Mouse (Mus musculus) kidney, postnatal 0 days (tissue): ENCODE results near the gene Dpm2. TPM values are rescaled to one million over a fixed set of nuclear protein-coding genes. Genes with fewer than 3 reads are reported as not detected.

Experiments
- ATAC-seq: fragments of 200-750 bp; cut with Nextera tagmentation; replicated peaks from 2 replicates; pipeline ENCODE4 v1.8.0; 2017; ENCODE audit warnings: low read depth, moderate number of reproducible peaks, moderate TSS enrichment, moderate library complexity; ENCODE audit not compliant: low FRiP score
- DNase-seq: peaks from one replicate; pipeline ENCODE4 v3.0.0-alpha.2; 2016; ENCODE audit warnings: low spot score
- H3K27ac ChIP-seq: fragments of 300-500 bp; sonication (generic); 2 replicates; pipeline ENCODE4 v1.5.1; 2014; ENCODE audit warnings: mild to moderate bottlenecking
- H3K27me3 ChIP-seq: fragments of 300-500 bp; sonication (generic); 2 replicates; pipeline ENCODE4 v1.6.1; 2014; ENCODE audit warnings: low read length, mixed read lengths; ENCODE audit not compliant: insufficient read depth
- H3K36me3 ChIP-seq: fragments of 300-500 bp; sonication (generic); 2 replicates; pipeline ENCODE4 v1.6.1; 2014; ENCODE audit warnings: low read length, mixed read lengths; ENCODE audit not compliant: insufficient read depth
- H3K4me1 ChIP-seq: fragments of 300-500 bp; sonication (generic); replicated peaks from 2 replicates; pipeline ENCODE4 v1.6.1; 2014; ENCODE audit warnings: antibody characterized with exemption, low read length, mixed read lengths; ENCODE audit not compliant: insufficient read depth
- H3K4me2 ChIP-seq: fragments of 300-500 bp; sonication (generic); 2 replicates; pipeline ENCODE4 v1.6.1; 2014; ENCODE audit warnings: mild to moderate bottlenecking, low read length, moderate library complexity, mixed read lengths
- H3K4me3 ChIP-seq: fragments of 300-500 bp; sonication (generic); replicated peaks from 2 replicates; pipeline ENCODE4 v1.5.1; 2014; ENCODE audit warnings: low read depth, low read length
- H3K9ac ChIP-seq: fragments of 300-500 bp; sonication (generic); 2 replicates; pipeline ENCODE4 v1.6.1; 2014; ENCODE audit warnings: low read depth, low read length
- H3K9me3 ChIP-seq: fragments of 300-500 bp; sonication (generic); replicated peaks from 2 replicates; pipeline ENCODE4 v1.6.1; 2016; ENCODE audit warnings: low read length, inconsistent platforms, mixed read lengths
- CTCF ChIP-seq: IDR thresholded peaks from 2 replicates; pipeline ENCODE4 v1.5.1; 2016; ENCODE audit warnings: antibody characterized with exemption, low read depth, mild to moderate bottlenecking, moderate library complexity
- WGBS: fragments of 180-500 bp; shearing (Covaris S2); extraction: QIAGEN DNeasy Blood & Tissue Kit; methylation state at CpG from one replicate; pipeline ENCODE4 v1.1.7; 2014; 5-methylcytosine and 5-hydroxymethylcytosine counted together
- polyA plus RNA-seq: library from polyadenylated mRNA; unstranded; fragments of >200 nt; fragmentation: Nextera tagmentation; extraction: Ambion mirVana; gene quantifications from 2 replicates; pipeline ENCODE4 v1.2.1, GENCODE M21; 2015

The Dpm2 gene
- polyA plus RNA-seq, 1 experiment from 2014 or later = 110 TPM

- TF ChIP-seq CTCF = peak; percentile 88
- H3K4me1 ChIP-seq = peaks cover 3% of the 10 kb centered on the region
- H3K36me3 ChIP-seq = peaks cover 40% of the 10 kb centered on the region
- H3K9ac ChIP-seq = no peak overlapping the region
- H3K4me2 ChIP-seq = no peak overlapping the region
- WGBS = 37% methylated on average over 4 of the region's 4 CpGs
- no peak overlapping the region for H3K27ac ChIP-seq
- ATAC-seq (no peak), DNase-seq (peak; percentile 85)
- no peaks in the 10 kb centered on the region for H3K27me3 ChIP-seq
- H3K4me3 ChIP-seq = no peak overlapping the region
- H3K9me3 ChIP-seq = no peaks in the 10 kb centered on the region
Measured at GRCm38 (mm10) chr2:32566536-32567063, 4.1 kb upstream of the Dpm2 start.

DNA sequence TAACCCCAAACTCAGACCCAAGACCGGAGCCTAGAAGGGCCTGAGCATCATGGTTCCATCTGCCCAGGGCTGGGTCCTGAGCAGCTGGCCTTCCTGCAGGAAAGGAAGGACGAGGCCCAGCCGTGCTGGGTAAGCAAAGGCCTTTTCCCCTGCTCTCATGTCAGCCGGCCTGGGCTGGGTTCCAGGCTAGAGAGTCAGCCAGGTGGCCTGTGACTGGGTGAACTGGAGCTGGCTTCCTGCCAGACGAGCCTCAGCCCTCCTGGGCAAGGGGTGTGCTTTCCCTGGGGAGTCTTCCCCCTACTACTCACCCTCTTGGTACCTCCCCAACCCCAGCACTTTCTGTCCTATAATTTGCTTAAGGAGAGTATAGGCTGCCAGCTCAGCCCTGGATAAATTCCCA is 2.5 kb upstream of the Dpm2 start:
- peaks cover 41% of the 10 kb centered on the region for H3K36me3 ChIP-seq
- ATAC-seq (no peak), DNase-seq (no peak)
- H3K4me3 ChIP-seq = no peak overlapping the region
- no peaks in the 10 kb centered on the region for H3K27me3 ChIP-seq
- TF ChIP-seq CTCF = no peak
- no peak overlapping the region for H3K27ac ChIP-seq
- peaks cover 8% of the 10 kb centered on the region for H3K4me1 ChIP-seq
- WGBS = 61% methylated on average over 5 of the region's 5 CpGs
- H3K9me3 ChIP-seq = no peaks in the 10 kb centered on the region
- no peak overlapping the region for H3K9ac ChIP-seq
- no peak overlapping the region for H3K4me2 ChIP-seq

GRCm38 (mm10) chr2:32568941-32569340 is 1.7 kb upstream of the Dpm2 start:
- Histone ChIP-seq H3K9me3 (no peaks in the 10 kb centered on the region), H3K27me3 (no peaks in the 10 kb centered on the region), H3K9ac (no peak overlapping the region), H3K27ac (no peak overlapping the region), H3K36me3 (peaks cover 35% of the 10 kb centered on the region), H3K4me3 (no peak overlapping the region), H3K4me2 (no peak overlapping the region), H3K4me1 (peaks cover 8% of the 10 kb centered on the region)
- TF ChIP-seq CTCF = no peak
- DNase-seq (no peak), ATAC-seq (no peak)
- WGBS = 83% methylated on average over 3 of the region's 3 CpGs

- no peak for TF ChIP-seq CTCF
- Histone ChIP-seq H3K4me3 (no peak overlapping the region), H3K27ac (no peak overlapping the region), H3K27me3 (no peaks in the 10 kb centered on the region), H3K4me1 (peaks cover 13% of the 10 kb centered on the region), H3K4me2 (no peak overlapping the region), H3K36me3 (peaks cover 19% of the 10 kb centered on the region), H3K9ac (no peak overlapping the region), H3K9me3 (no peaks in the 10 kb centered on the region)
- 91% methylated on average over 11 of the region's 11 CpGs for WGBS
- DNase-seq (no peak), ATAC-seq (no peak)
Measured at GRCm38 (mm10) chr2:32572196-32572595, 1.5 kb downstream of the Dpm2 start.

GRCm38 (mm10) chr2:32574497-32574896 is 3.8 kb downstream of the Dpm2 start, which contains the start of gene Pip5kl1:
Gene Pip5kl1, plus strand, starts transcription at chr2:32574797.
- Histone ChIP-seq H3K36me3 (0 out of 2 replicates have a peak, but pooled peaks cover 5% of the 10 kb centered on the region), H3K27me3 (no peaks in the 10 kb centered on the region), H3K4me1 (peaks cover 13% of the 10 kb centered on the region), H3K4me3 (peak within 1 kb of the TSS; percentile 31), H3K9me3 (no peaks in the 10 kb centered on the region), H3K27ac (no peak within 1 kb of the TSS), H3K4me2 (peak within 1 kb of the TSS; percentile 64), H3K9ac (peak within 1 kb of the TSS; percentile 44; the same call in 1 of the 2 replicates)
- WGBS = 82% methylated on average over 6 of the region's 6 CpGs
- ATAC-seq (no peak), DNase-seq (no peak)
- TF ChIP-seq CTCF = no peak

DNA sequence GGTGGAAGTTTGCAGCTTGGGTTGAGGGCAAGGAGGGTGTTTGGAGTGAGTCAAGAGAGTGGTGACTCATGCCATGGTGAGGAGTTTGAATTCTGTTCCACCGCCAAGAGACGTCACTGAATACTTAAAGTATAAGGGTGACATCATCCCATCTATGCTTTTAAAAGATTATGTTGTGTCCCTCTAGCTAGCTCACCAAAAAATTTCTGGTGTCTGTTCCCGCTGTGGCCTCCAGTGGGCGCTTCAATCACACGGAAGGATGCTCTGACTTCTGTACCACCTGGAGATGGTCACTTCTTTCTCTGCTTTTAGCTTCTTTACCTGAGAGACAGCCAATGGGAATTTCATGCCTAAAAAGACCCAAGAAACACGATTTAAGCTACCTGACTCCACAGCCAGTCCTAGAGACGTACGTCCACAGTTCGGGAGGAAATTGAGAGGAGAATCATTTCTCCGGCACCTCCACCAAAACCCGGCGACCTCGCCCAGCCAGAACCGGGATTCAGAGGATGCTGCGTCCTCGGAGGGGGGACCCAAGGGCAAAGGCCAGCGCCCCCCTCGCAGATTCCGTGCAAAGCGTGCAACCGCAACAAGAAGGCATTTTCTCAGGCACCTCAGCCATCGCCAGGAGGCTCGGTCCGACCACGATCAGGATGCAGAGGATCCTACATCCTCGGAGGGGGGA is 4.4 kb downstream of the Dpm2 start:
- Histone ChIP-seq H3K9ac (peak overlapping the region; percentile 44; the same call in 1 of the 2 replicates), H3K27ac (no peak overlapping the region), H3K4me2 (peak overlapping the region; percentile 64), H3K4me3 (peak overlapping the region; percentile 31), H3K27me3 (no peaks in the 10 kb centered on the region), H3K4me1 (peaks cover 13% of the 10 kb centered on the region), H3K9me3 (no peaks in the 10 kb centered on the region), H3K36me3 (0 out of 2 replicates have a peak, but pooled peaks cover 5% of the 10 kb centered on the region)
- 2% methylated on average over 26 of the region's 26 CpGs for WGBS
- peak; percentile 81 for TF ChIP-seq CTCF
- ATAC-seq = no peak
- peak; percentile 59 for DNase-seq
